Mouse (Mus musculus) hindbrain, embryonic 12.5 days (tissue): Measurements from ENCODE around the gene Vav2. TPM values are rescaled to one million over a fixed set of nuclear protein-coding genes. Genes with fewer than 3 reads are reported as not detected.

Source experiments
- ATAC-seq: fragments of 200-750 bp; cut with Nextera tagmentation; 2 replicates; pipeline ENCODE4 v1.8.0; 2017; ENCODE audit warnings: moderate TSS enrichment; ENCODE audit not compliant: low FRiP score
- H3K27ac ChIP-seq: fragments of 300-500 bp; sonication (generic); 2 replicates; pipeline ENCODE4 v1.5.1; 2016; ENCODE audit warnings: mild to moderate bottlenecking
- H3K27me3 ChIP-seq: fragments of 300-500 bp; sonication (generic); 2 replicates; pipeline ENCODE4 v1.6.1; 2016; ENCODE audit warnings: mild to moderate bottlenecking
- H3K36me3 ChIP-seq: fragments of 300-500 bp; sonication (generic); 2 replicates; pipeline ENCODE4 v1.6.1; 2016; ENCODE audit warnings: mild to moderate bottlenecking
- H3K4me1 ChIP-seq: fragments of 300-500 bp; sonication (generic); 2 replicates; pipeline ENCODE4 v1.6.1; 2016
- H3K4me2 ChIP-seq: fragments of 300-500 bp; sonication (generic); replicated peaks from 2 replicates; pipeline ENCODE4 v1.6.1; 2016; ENCODE audit warnings: mild to moderate bottlenecking
- H3K4me3 ChIP-seq: fragments of 300-500 bp; sonication (generic); 2 replicates; pipeline ENCODE4 v1.5.1; 2016; ENCODE audit warnings: mild to moderate bottlenecking
- H3K9ac ChIP-seq: fragments of 300-500 bp; sonication (generic); 2 replicates; pipeline ENCODE4 v1.6.1; 2016; ENCODE audit warnings: mild to moderate bottlenecking, moderate library complexity
- H3K9me3 ChIP-seq: fragments of 300-500 bp; sonication (generic); replicated peaks from 2 replicates; pipeline ENCODE4 v1.6.1; 2016; ENCODE audit warnings: mild to moderate bottlenecking
- WGBS: fragments of 180-500 bp; shearing (Covaris S2); methylation state at CpG from one replicate; pipeline ENCODE4 v1.1.7; 2016; 5-methylcytosine and 5-hydroxymethylcytosine counted together
- polyA plus RNA-seq: library from polyadenylated mRNA; unstranded; fragments of >200 nt; fragmentation: Nextera tagmentation; extraction: Ambion mirVana; gene quantifications from 2 replicates; pipeline ENCODE4 v1.2.1, GENCODE M21; 2016

The Vav2 gene
- polyA plus RNA-seq, 1 experiment from 2014 or later = 23.0 TPM

DNA sequence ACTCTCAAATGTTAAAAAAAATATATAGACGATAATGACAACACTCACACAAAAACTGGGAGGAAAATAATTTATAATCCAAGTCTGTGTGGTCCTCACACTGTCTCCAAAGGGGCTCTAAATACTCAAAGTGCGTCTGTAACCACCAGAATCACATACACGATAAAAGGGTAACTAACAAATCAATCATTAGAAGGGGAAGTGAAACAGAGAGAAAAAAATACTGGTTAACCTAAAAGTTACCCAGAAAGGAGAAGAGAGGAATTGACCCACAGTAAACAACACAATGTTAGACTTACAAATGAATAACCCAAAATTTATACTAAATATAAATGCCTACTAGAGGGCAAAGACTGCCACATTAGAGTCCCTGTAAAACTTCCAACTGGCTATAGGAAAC is 161.0 kb downstream of the Vav2 start:
- H3K9me3 ChIP-seq = no peaks in the 10 kb centered on the region
- no peak overlapping the region for H3K9ac ChIP-seq
- no peak for ATAC-seq
- no peak overlapping the region for H3K27ac ChIP-seq
- H3K4me2 ChIP-seq = no peak overlapping the region
- 90% methylated on average over 3 of the region's 3 CpGs for WGBS
- H3K4me1 ChIP-seq = no peaks in the 10 kb centered on the region
- H3K36me3 ChIP-seq = peaks cover 93% of the 10 kb centered on the region
- H3K4me3 ChIP-seq = no peak overlapping the region
- H3K27me3 ChIP-seq = no peaks in the 10 kb centered on the region

DNA sequence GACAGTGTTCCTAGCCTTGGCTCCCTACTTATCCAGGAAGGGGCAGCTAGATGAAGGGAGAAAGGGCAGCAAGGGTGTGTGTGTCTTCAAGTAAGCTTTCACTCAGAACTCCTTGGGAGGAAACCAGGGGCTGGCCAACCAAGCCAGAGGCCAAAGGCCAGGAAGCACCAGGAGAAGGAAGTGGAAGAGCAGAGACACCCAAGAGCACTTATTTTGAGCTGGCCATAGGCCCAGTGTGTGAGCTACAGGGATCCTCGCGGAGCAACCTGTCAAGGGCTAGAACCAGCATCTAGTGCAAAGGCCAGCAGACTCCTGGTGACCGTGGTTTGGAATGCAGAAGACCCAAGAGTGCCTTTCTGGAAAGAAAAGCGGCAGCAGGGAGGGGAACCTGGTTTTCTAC is 163.8 kb downstream of the Vav2 start:
- no peak for ATAC-seq
- peaks cover 65% of the 10 kb centered on the region for H3K36me3 ChIP-seq
- 90% methylated on average over 4 of the region's 4 CpGs for WGBS

DNA sequence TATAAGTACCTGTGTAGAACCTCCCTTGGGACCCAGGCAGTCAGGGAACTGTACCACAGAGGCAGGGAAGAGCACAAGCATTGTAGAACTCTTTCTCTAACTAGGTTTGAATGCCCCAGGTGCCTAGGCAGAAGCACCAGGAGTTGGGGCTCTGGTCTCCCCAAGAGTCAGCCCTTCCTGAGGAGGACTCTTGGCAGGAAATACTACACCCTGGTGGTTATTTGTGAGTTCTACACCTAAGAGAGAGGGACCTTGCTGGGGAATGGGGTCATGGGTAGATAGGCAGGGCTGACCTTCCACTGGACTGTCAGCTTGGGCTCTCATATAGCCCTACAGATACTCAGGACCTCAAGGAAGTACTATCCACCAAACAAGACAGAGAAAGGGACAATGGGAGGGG is 175.4 kb downstream of the Vav2 start:
- no peak for ATAC-seq
- H3K9ac ChIP-seq = no peak overlapping the region

More for the DNA sequence above, 163.8 kb downstream of the Vav2 start:
- Histone ChIP-seq H3K9ac (no peak overlapping the region), H3K4me2 (no peak overlapping the region), H3K27ac (peak overlapping the region; percentile 1; the same call in 1 of the 2 replicates), H3K9me3 (no peaks in the 10 kb centered on the region), H3K4me1 (no peaks in the 10 kb centered on the region), H3K27me3 (no peaks in the 10 kb centered on the region), H3K4me3 (no peak overlapping the region)

DNA sequence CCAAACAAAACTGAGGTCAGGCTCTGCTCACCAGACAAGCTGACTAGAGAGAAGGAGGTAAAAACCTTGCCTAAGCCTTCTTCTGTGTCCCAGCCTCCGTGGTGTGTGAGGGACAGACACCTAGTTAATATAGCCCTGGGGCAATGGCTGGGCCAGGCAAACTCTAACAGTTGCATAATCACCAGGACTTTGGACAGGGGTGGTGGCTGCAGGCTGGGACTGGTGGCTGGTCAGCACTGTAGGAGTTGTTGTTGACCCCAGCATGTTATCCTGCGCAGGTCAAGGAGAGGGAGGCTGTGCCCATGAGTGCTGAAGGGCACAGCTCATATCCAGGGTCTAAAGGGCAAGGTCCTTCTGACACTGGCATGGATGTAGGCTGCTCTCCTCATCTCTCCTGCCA is 178.6 kb downstream of the Vav2 start, which contains the start of gene Sardh:
Sardh (minus strand) TSS at position 127 of the 400 bp plus-strand sequence.
- no peaks in the 10 kb centered on the region for H3K36me3 ChIP-seq
- no peak within 1 kb of the TSS for H3K4me2 ChIP-seq
- no peaks in the 10 kb centered on the region for H3K9me3 ChIP-seq
- H3K9ac ChIP-seq = no peak within 1 kb of the TSS
- 73% methylated on average over 2 of the region's 2 CpGs for WGBS
- H3K27me3 ChIP-seq = no peaks in the 10 kb centered on the region
- 0 out of 2 replicates have a peak within 1 kb of the TSS, but pooled peaks have one; percentile 13 for H3K27ac ChIP-seq
- H3K4me3 ChIP-seq = no peak within 1 kb of the TSS
- H3K4me1 ChIP-seq = no peaks in the 10 kb centered on the region; the same call in 1 of the 2 replicates
- ATAC-seq = no peak

More for the DNA sequence above, 175.4 kb downstream of the Vav2 start:
- Histone ChIP-seq H3K27me3 (no peaks in the 10 kb centered on the region), H3K27ac (no peak overlapping the region), H3K4me2 (no peak overlapping the region), H3K9me3 (no peaks in the 10 kb centered on the region), H3K36me3 (no peaks in the 10 kb centered on the region), H3K4me1 (no peaks in the 10 kb centered on the region; the same call in 1 of the 2 replicates), H3K4me3 (no peak overlapping the region)

DNA sequence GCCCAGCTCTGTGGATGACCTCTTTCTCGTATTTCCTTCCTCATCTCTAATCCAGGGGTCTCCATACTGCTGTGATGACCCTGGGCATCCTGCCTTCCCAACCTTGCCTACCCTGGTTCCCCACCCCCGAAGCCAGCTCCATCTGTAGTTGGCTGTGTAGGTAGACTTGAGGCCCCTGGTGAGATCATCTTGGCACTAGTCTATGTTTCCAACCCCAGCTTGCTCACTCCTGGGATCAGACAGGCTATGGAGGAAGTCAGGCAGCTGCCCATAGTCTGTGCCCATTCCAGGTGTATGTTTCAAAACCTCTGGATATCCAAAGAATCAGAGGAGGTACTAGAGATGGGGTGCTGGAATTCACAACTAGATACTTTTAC is 179.4 kb downstream of the Vav2 start:
- H3K36me3 ChIP-seq = no peaks in the 10 kb centered on the region
- 57% methylated on average over 2 of the region's 2 CpGs for WGBS
- no peak for ATAC-seq
- no peaks in the 10 kb centered on the region for H3K27me3 ChIP-seq
- no peak overlapping the region for H3K9ac ChIP-seq
- H3K9me3 ChIP-seq = no peaks in the 10 kb centered on the region
- no peaks in the 10 kb centered on the region; the same call in 1 of the 2 replicates for H3K4me1 ChIP-seq
- no peak overlapping the region for H3K27ac ChIP-seq
- no peak overlapping the region for H3K4me2 ChIP-seq
- H3K4me3 ChIP-seq = no peak overlapping the region

DNA sequence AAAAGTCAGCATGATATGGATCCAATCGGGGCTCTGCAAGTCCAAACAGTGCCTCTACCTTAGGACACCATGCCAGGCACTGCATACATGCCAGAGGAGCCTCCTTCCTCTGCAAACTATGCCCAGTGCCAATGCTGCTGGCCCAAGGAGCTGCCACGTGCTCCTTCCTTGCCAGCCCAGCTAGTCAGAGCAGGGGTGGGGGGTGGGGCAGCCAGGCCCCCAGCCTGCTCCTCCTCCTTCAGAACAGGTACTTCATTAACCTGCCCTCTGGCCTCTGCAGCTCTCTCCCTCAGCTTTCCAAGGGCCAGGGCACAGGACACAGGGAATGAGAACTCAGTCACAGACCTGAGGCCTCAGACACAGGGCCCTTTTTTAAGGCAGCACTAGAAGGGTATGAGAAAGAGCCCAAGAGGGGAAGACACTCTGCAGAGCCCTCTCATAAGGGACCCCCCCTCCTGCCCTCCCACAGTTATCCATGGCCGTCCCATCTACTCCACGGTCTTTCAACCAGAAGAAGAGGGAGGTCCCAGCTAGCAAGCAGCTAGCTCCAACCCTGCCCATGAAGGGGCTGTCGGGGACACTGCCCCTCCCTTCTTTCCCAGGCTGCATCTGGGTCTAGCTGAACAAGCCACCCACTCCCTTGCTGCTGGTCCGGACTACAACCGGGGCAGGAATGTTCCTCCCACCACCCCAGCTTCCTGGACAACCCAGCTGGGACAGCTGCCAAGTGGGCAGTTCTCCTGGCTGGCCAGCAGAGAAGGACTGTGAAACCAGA is 179.9 kb downstream of the Vav2 start:
- no peak overlapping the region for H3K9ac ChIP-seq
- H3K27ac ChIP-seq = peak overlapping the region; percentile 13; the same call in 1 of the 2 replicates
- H3K4me3 ChIP-seq = no peak overlapping the region
- no peaks in the 10 kb centered on the region; the same call in 1 of the 2 replicates for H3K4me1 ChIP-seq
- no peaks in the 10 kb centered on the region for H3K27me3 ChIP-seq
- H3K4me2 ChIP-seq = peak overlapping the region; percentile 11; the same call in 1 of the 2 replicates
- WGBS = 37% methylated on average over 7 of the region's 7 CpGs
- no peaks in the 10 kb centered on the region for H3K9me3 ChIP-seq
- ATAC-seq = 0 out of 2 replicates have a peak, but pooled peaks have one; percentile 61
- no peaks in the 10 kb centered on the region for H3K36me3 ChIP-seq

DNA sequence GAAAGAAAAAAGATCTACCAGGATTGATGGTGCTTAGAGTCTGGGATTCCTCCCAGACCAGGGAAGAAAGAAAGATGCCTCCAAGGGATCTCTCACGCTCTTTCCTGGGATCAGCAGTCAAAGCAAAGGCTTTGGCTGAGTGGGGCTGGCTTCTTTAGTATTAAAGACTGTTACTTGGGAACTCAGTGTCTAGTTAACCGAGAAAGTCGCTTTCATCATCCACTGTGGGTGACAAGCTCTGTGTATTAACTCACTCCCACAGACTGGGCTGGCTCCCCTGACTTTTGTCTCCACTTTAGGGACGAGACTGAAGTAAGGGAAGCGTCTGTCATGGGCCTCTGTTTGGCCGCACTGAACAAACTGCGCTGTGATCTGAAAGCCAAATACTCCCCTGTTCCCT is 180.9 kb downstream of the Vav2 start:
- H3K9me3 ChIP-seq = no peaks in the 10 kb centered on the region
- H3K4me2 ChIP-seq = no peak overlapping the region
- no peak overlapping the region for H3K27ac ChIP-seq
- H3K36me3 ChIP-seq = no peaks in the 10 kb centered on the region
- H3K4me1 ChIP-seq = no peaks in the 10 kb centered on the region; the same call in 1 of the 2 replicates
- no peak overlapping the region for H3K4me3 ChIP-seq
- no peak for ATAC-seq
- H3K9ac ChIP-seq = no peak overlapping the region
- no peaks in the 10 kb centered on the region for H3K27me3 ChIP-seq
- WGBS = 72% methylated on average over 7 of the region's 7 CpGs

DNA sequence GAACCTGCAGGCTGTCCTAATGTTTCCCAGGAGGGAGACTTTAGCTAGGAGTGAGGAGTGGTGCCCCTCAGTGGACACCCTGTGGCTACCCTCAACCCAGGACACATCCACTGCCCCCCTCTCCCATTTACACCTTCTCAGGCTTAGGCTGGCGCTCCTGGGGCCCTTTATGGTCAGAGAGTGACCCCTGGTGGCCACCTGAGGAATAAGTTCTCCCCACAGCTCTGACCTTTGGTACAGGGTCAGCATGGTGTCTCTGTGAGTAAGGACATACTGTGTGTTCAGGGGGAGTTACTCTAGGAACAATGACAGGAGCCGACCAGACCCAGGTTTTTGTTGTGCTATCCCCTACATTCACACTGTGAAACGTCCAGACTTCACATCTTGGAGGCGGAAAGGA is 189.5 kb downstream of the Vav2 start:
- 28% methylated on average over 4 of the region's 4 CpGs for WGBS
- no peak overlapping the region for H3K9ac ChIP-seq
- H3K9me3 ChIP-seq = no peaks in the 10 kb centered on the region
- peak; percentile 53; the same call in 1 of the 2 replicates for ATAC-seq
- no peak overlapping the region for H3K27ac ChIP-seq
- H3K4me2 ChIP-seq = no peak overlapping the region
- no peaks in the 10 kb centered on the region for H3K36me3 ChIP-seq
- H3K4me3 ChIP-seq = no peak overlapping the region
- no peaks in the 10 kb centered on the region for H3K4me1 ChIP-seq
- H3K27me3 ChIP-seq = peaks cover 3% of the 10 kb centered on the region; the same call in 1 of the 2 replicates

DNA sequence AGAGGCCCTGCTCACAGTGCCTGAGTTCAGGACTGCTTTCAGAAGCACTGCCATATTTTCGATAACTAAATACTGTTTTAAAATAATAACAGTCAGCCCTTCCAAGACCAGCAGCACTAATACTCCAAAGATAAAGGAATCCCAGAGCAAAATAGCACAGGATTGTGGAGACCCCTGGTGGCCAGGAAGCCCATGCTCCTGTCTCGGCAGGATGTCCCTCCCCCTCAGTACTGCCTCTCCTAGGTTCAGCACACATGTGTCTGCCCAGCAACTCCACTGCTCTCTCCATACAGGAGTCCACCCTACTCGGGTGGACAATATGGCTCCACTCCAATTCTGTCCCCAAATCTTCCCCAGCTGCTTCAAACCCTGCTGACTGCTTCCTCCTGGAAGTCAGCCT is 191.1 kb downstream of the Vav2 start:
- WGBS = 26% methylated on average over 3 of the region's 3 CpGs
- no peak overlapping the region for H3K9ac ChIP-seq

DNA sequence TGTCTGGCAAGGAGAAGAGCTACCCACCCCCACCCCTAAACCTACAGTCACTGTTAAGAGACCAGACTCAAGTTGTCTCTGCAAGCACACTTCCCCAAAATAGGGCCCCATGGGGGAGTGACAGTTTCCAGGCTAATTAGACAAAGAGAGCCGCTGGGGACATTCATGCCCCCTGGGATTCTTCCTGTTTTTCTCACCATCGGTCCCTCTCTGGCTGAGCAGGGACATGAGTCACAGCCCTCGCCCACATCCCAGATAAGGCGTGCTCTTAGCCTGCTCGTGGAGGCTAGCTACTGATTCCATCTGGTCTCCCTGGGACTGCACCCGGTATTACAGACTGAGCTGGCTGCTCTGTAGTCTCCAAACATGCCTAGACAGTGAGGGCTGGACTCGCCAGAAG is 194.5 kb downstream of the Vav2 start:
- no peak for ATAC-seq
- WGBS = 31% methylated on average over 7 of the region's 7 CpGs
- H3K4me2 ChIP-seq = no peak overlapping the region
- no peaks in the 10 kb centered on the region for H3K36me3 ChIP-seq
- no peaks in the 10 kb centered on the region for H3K4me1 ChIP-seq
- no peak overlapping the region for H3K4me3 ChIP-seq
- peaks cover 3% of the 10 kb centered on the region; the same call in 1 of the 2 replicates for H3K27me3 ChIP-seq
- no peak overlapping the region for H3K9ac ChIP-seq
- no peak overlapping the region for H3K27ac ChIP-seq
- no peaks in the 10 kb centered on the region for H3K9me3 ChIP-seq

More for the DNA sequence above, 191.1 kb downstream of the Vav2 start:
- ATAC-seq = no peak; the same call in 1 of the 2 replicates
- peaks cover 3% of the 10 kb centered on the region; the same call in 1 of the 2 replicates for H3K27me3 ChIP-seq
- no peaks in the 10 kb centered on the region for H3K9me3 ChIP-seq
- no peaks in the 10 kb centered on the region for H3K36me3 ChIP-seq
- H3K4me1 ChIP-seq = no peaks in the 10 kb centered on the region
- no peak overlapping the region for H3K27ac ChIP-seq
- no peak overlapping the region for H3K4me2 ChIP-seq
- no peak overlapping the region for H3K4me3 ChIP-seq

DNA sequence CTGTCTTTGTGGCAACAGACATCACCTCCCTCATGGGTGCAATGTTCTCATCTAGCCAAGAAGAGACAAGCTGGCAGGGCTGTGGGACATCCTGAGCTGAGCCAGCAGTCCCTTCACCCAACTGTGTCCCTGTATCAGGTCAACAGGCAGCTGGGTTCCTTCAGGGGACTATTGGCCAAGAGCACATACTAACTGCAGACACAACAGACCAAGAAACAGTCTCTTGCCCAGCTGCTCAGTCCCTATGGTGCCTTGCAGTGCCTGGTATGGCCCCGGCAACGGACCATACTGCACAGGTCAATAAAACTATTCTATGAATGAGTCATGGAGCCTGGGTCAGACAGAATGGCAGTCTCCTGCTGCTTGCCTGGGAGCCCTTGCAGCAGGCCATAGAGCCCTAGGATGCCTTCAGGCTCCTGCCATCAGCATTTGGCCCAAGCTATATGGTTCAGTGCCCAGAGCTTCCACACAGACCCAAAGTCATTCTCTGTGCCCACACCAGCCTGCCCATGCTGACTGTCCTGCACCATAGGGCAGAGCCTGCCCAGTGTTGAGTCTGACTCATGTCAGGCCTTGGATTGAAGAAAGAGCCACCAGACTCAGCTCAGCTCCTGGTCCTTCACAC is 197.2 kb downstream of the Vav2 start:
- no peak overlapping the region for H3K27ac ChIP-seq
- H3K4me2 ChIP-seq = no peak overlapping the region
- no peak overlapping the region for H3K4me3 ChIP-seq
- H3K9ac ChIP-seq = no peak overlapping the region
- 86% methylated on average over 2 of the region's 2 CpGs for WGBS
- H3K9me3 ChIP-seq = no peaks in the 10 kb centered on the region
- H3K27me3 ChIP-seq = no peaks in the 10 kb centered on the region; the same call in 1 of the 2 replicates
- ATAC-seq = no peak
- H3K36me3 ChIP-seq = no peaks in the 10 kb centered on the region
- H3K4me1 ChIP-seq = no peaks in the 10 kb centered on the region

DNA sequence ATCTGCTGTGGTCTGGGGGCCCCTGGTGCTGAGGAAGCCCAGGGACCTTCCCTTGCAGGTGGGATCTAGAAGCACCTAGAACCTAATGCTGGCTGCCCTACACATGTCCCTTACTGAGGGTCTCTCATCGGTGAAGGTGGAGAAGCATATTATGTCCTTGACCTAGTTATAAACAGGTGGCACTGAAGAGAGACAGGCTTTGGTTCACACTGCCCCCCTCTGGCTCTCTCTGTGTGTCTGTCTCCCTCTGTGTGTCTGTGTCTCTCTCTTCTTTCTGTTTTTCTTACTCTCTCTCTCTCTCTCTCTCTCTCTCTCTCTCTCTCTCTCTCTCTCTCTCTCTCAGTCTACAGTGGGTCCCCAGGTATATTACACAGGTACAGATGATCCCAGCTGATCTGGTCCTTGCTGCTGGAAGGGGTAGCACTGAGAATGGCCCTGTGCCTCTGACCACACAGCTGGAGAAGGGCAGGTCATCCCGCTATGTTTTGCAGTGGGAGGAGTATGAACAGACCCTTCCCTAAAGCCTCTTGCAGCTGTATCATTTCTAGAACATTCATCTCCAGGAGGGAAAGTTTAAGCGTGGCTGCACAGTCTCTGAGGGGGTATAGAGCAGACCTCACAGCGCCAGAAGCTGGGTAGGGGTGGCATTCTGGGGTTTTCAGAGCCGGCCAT is 197.9 kb downstream of the Vav2 start:
- no peaks in the 10 kb centered on the region; the same call in 1 of the 2 replicates for H3K27me3 ChIP-seq
- H3K9ac ChIP-seq = no peak overlapping the region
- ATAC-seq = no peak
- WGBS = 88% methylated on average over 5 of the region's 5 CpGs
- H3K9me3 ChIP-seq = no peaks in the 10 kb centered on the region
- no peaks in the 10 kb centered on the region for H3K4me1 ChIP-seq
- no peaks in the 10 kb centered on the region for H3K36me3 ChIP-seq
- H3K4me2 ChIP-seq = no peak overlapping the region
- H3K27ac ChIP-seq = no peak overlapping the region
- no peak overlapping the region for H3K4me3 ChIP-seq
